Mouse (Mus musculus) heart, adult 2 months (tissue): Measurements from ENCODE around the gene Cbx7.

Source experiments
- CTCF ChIP-seq: fragments of 200-600 bp; IDR thresholded peaks from 2 replicates; pipeline ENCODE4 v1.8.1; 2022; ENCODE audit warnings: antibody characterized with exemption, mild to moderate bottlenecking, moderate library complexity
- POLR2A ChIP-seq: fragments of 200-500 bp; IDR thresholded peaks from 2 replicates; pipeline ENCODE4 v1.6.1; 2011; ENCODE audit warnings: mild to moderate bottlenecking, low read depth, low read length, control low read depth; ENCODE audit not compliant: insufficient read depth

DNA sequence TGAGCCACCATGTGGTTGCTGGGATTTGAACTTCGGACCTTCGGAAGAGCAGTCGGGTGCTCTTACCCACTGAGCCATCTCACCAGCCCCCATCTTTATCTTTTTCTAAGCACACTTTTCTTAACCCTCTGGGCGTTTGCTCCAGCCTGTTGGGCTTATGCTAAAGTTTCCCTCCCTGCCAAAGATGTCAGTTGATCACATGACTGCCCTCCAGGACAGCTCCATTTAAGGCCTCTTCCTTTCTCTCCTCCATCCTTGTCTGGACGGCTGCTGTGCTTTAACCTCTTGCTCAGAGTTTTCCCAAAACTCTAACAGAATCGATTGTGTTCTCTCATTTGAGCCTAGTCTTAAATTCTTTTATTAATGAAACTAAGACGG is 34.6 kb downstream of the Cbx7 start:
- no peak for TF ChIP-seq CTCF
- TF ChIP-seq POLR2A = no peak
